Mouse (Mus musculus) testis, adult 2 months (tissue): ENCODE measurements around the gene Crtac1. TPM values are rescaled to one million over a fixed set of nuclear protein-coding genes. Genes with fewer than 3 reads are reported as not detected.

Source experiments
- H3K27ac ChIP-seq: fragments of 200-500 bp; 2 replicates; pipeline ENCODE4 v1.5.1; 2012; ENCODE audit warnings: low read depth, low read length; ENCODE audit not compliant: control insufficient read depth, insufficient read depth
- H3K27me3 ChIP-seq: fragments of 200-500 bp; 2 replicates; pipeline ENCODE4 v1.6.1; 2012; ENCODE audit warnings: mild to moderate bottlenecking, low read length, moderate library complexity; ENCODE audit not compliant: control insufficient read depth, insufficient read depth
- H3K36me3 ChIP-seq: fragments of 200-500 bp; 2 replicates; pipeline ENCODE4 v1.6.1; 2012; ENCODE audit warnings: mild to moderate bottlenecking, low read length; ENCODE audit not compliant: control insufficient read depth, insufficient read depth
- H3K4me1 ChIP-seq: fragments of 200-500 bp; 2 replicates; pipeline ENCODE4 v1.6.1; 2012; ENCODE audit warnings: low read length; ENCODE audit not compliant: control insufficient read depth, insufficient read depth
- H3K4me3 ChIP-seq: fragments of 200-500 bp; 2 replicates; pipeline ENCODE4 v1.5.1; 2012; ENCODE audit warnings: low read depth, mild to moderate bottlenecking, low read length, moderate library complexity, mixed read lengths; ENCODE audit not compliant: control insufficient read depth
- CTCF ChIP-seq: fragments of 200-500 bp; IDR thresholded peaks from 2 replicates; pipeline ENCODE4 v1.5.1; 2012; ENCODE audit warnings: low read depth, mild to moderate bottlenecking, inconsistent platforms, low read length, moderate library complexity; ENCODE audit not compliant: control insufficient read depth, insufficient read depth, insufficient replicate concordance
- POLR2A ChIP-seq: fragments of 200-500 bp; IDR thresholded peaks from 2 replicates; pipeline ENCODE4 v1.6.1; 2012; ENCODE audit warnings: low read depth, mild to moderate bottlenecking, inconsistent platforms, low read length, moderate library complexity; ENCODE audit not compliant: control insufficient read depth
- polyA plus RNA-seq: library from polyadenylated mRNA; depleted of rRNA; stranded (reverse); fragments of >200 nt; gene quantifications from 2 replicates; pipeline ENCODE4 v1.2.3, GENCODE M21; 2012

Gene Crtac1
- polyA plus RNA-seq, 1 experiment, result 3.7 TPM

GRCm38 (mm10) chr19:42392094-42392493, 39.5 kb downstream of the Crtac1 start:
- H3K4me3 ChIP-seq, result no peak overlapping the region
- TF ChIP-seq POLR2A (no peak), CTCF (no peak)
- H3K27ac ChIP-seq, result no peak overlapping the region
- H3K27me3 ChIP-seq, result no peaks in the 10 kb centered on the region
- H3K4me1 ChIP-seq, result no peaks in the 10 kb centered on the region
- no peaks in the 10 kb centered on the region for H3K36me3 ChIP-seq

- TF ChIP-seq CTCF (no peak), POLR2A (no peak)
- H3K27me3 ChIP-seq, result no peaks in the 10 kb centered on the region
- no peaks in the 10 kb centered on the region for H3K36me3 ChIP-seq
- no peaks in the 10 kb centered on the region for H3K4me1 ChIP-seq
- no peak overlapping the region for H3K4me3 ChIP-seq
- no peak overlapping the region for H3K27ac ChIP-seq
These were observed 42.0 kb downstream of the Crtac1 start for GRCm38 (mm10) chr19:42389574-42389973.

DNA sequence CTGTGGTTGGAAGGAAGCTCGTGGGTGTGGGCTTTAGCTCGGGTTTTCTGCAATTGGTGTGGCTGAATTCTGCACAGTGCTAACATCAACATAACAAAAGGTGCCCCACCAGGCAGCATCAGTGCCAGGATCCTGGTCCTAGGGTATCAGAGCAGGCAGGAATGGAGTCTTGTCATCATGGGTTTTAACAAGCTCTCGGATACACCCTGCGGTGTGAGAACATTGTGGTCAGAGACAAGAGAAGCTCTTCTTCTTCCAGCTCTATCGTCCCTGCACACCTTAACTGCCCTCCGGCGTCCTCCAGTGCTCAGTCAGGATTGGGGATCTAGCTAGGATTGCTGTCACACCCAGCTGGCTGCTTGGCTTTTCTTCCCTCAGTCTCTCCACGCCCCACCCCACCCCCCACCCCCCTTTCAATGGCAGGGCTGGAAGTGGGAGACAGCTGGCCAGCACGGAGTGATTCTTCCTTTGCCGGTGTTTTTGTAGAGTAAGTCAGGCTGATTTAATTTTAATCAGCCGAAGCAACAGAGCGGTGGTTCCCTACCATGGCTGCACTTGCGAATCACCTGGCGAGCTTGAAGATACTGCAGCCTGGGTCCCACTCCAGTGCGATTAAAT, 46.5 kb downstream of the Crtac1 start:
- Histone ChIP-seq H3K4me1 (peaks cover 2% of the 10 kb centered on the region; the same call in 1 of the 2 replicates), H3K27ac (no peak overlapping the region), H3K4me3 (no peak overlapping the region), H3K36me3 (no peaks in the 10 kb centered on the region), H3K27me3 (no peaks in the 10 kb centered on the region)
- TF ChIP-seq POLR2A (no peak), CTCF (no peak)

DNA sequence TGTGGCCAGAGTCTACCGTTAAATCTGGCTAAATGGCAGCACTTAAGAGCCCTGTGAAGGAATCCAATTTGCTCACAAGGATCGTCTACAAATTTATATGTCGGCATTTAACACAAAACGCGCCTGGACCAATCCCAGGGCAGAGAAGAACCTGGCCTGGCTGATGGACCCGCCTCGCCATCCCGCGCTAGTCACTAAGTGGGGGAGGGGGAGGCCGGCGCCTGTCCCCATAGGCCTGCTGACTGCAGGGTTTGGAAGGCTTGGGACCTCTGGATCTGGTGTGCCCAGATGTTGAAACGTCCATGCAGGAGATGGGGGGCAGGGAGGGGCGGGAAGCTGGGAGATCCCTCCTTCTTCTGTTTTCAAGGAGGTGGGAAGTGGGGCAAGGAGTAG, 50.6 kb downstream of the Crtac1 start:
- TF ChIP-seq POLR2A (no peak), CTCF (no peak)
- Histone ChIP-seq H3K4me3 (no peak overlapping the region), H3K4me1 (peaks cover 2% of the 10 kb centered on the region; the same call in 1 of the 2 replicates), H3K27ac (no peak overlapping the region), H3K27me3 (no peaks in the 10 kb centered on the region), H3K36me3 (no peaks in the 10 kb centered on the region)

DNA sequence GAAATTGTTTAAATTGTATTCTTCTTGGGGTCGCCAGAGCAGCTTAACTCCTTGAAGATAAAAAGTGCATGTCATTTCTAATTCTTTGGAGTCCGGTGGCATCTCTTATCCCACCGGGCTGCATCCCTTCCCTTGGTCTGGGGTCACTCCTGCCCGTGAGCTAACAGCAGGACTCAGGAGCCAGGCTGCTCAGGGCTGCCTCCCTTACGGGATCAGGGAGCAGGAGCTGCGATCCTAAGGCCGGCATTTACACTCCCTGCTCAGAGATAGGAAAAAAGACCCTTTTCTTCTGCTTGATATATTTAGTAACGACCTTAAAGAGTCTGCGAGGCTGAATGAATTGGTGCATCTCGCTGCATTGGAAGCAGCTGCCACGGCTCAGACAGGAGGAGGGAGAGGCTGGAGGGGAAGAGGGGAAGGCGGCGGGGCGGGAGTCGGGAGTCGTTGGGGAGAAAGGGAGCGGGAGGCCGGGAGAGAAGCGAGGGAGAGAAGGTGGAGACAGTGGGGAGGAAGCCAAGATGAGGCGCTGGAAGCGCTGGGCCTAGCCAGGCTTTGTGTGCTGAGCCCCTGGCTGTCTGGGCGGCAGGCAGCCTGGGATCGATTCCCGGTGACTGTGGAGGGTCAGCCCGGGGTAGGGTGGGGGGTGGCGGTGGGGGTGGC, 51.1 kb downstream of the Crtac1 start:
- Histone ChIP-seq H3K4me3 (no peak overlapping the region; the same call in 1 of the 2 replicates), H3K27ac (no peak overlapping the region), H3K36me3 (no peaks in the 10 kb centered on the region), H3K4me1 (peaks cover 2% of the 10 kb centered on the region; the same call in 1 of the 2 replicates), H3K27me3 (no peaks in the 10 kb centered on the region)
- TF ChIP-seq CTCF, result no peak
- TF ChIP-seq POLR2A, result no peak

GRCm38 (mm10) chr19:42379798-42380197, 51.8 kb downstream of the Crtac1 start:
- no peak overlapping the region for H3K4me3 ChIP-seq
- H3K27me3 ChIP-seq, result no peaks in the 10 kb centered on the region

DNA sequence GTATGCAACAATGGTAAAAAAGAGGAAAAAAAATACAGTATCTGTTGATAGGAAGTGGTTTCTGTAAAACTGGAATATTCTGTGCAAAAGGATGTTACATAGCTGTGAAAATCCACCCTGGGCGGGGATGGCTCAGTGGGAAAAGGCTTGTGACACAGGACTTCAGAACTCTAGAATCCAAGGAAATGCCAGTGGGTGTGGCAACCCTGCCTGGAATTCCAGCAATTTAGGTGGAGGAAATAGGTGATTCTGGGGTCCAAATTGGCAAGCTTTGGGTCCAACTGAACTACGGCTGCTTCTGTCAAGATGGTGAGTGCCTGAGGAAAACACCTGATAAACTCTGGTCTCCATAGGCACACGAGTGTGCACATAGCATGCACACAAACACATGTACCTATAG, 54.4 kb downstream of the Crtac1 start:
- Histone ChIP-seq H3K27me3 (no peaks in the 10 kb centered on the region), H3K36me3 (no peaks in the 10 kb centered on the region), H3K4me1 (peaks cover 2% of the 10 kb centered on the region; the same call in 1 of the 2 replicates), H3K27ac (no peak overlapping the region), H3K4me3 (no peak overlapping the region)
- TF ChIP-seq POLR2A (no peak), CTCF (no peak)

More at GRCm38 (mm10) chr19:42379798-42380197, 51.8 kb downstream of the Crtac1 start:
- peaks cover 2% of the 10 kb centered on the region; the same call in 1 of the 2 replicates for H3K4me1 ChIP-seq
- TF ChIP-seq POLR2A, result no peak
- no peak for TF ChIP-seq CTCF
- no peak overlapping the region for H3K27ac ChIP-seq
- no peaks in the 10 kb centered on the region for H3K36me3 ChIP-seq
